In the genomic region with DNA sequence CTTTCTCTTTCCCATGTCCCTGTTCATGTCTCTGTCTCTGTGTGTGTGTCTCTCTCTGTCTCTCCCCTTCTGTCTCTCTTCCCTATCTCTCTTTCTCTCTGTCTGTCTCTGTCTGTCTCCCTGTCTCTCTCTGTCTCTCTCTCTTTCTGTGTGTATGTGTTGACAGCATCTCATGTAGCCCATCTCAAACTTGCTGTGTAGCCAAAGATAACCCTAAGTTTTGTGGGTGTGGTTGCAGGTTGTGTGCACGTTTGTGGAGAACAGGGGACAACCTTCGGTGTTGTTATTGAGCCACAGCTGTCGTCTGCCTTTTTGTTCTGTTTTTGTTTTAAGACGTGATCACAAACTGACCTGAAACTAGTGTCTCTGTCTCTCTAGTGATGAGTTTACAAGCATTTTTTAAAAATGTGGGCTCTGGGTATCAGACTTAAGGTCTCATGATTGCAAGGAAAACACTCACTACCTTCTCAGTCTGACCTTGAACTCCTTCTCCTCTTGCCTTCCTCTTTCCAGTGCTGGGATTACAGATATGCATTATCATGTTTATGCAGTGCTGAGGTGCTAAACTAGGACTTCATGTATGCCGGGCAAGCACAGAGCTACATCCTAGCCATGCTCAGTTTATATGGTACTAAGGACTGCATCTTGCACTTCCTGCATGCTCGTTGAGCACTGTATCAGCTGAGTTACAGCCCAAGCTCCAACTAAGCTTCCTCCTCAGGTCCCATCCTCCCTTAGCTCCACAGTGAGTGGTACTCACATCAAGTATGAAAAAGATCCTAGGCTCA, we compare ENCODE assay signal across 34 mouse cellular contexts. TPM values are rescaled to one million over a fixed set of nuclear protein-coding genes. Genes with fewer than 3 reads are reported as not detected.
DNase-seq lines count a peak whose midpoint lies in the region; ATAC-seq and TF ChIP-seq lines count a peak whose summit lies in the region.
"Had no signal": no experiment of that assay in that cellular context is flagged by ENCODE, and none has a peak within 500 bp of the region (broad histone marks: within the 10 kb centered on the region; RNA-seq: fewer than 3 reads in every experiment).

No protein-coding gene starts in this region.

- 0 out of 2 replicates have a peak overlapping the region, but pooled peaks have one; percentile 26 for H3K4me2 ChIP-seq in liver, embryonic 11.5 days
- H3K4me2 ChIP-seq in liver, embryonic 14.5 days (ENCODE audit: low read depth) = peak overlapping the region; percentile 32
- H3K4me2 ChIP-seq: embryonic facial prominence, embryonic 12.5 days; hindbrain, embryonic 12.5 days; limb, embryonic 15.5 days; midbrain, embryonic 15.5 days; neural tube, embryonic 15.5 days had no signal

- ATAC-seq in liver, embryonic 11.5 days (replicated peaks; ENCODE audit: low FRiP score) = peak; percentile 78
- ATAC-seq in liver, embryonic 14.5 days (ENCODE audit: insufficient read depth) = peak; percentile 86
- ATAC-seq in megakaryocyte progenitor cell, adult 5-6 weeks (replicated peaks; ENCODE audit: poor library complexity) = peak; percentile 34; the same call in 1 of the 2 replicates
- ATAC-seq: activated CD4-positive, CD25-positive, alpha-beta regulatory T cell, adult 4 months; CD4-positive, CD25-positive, alpha-beta regulatory T cell, adult 4 months; forebrain, embryonic 16.5 days; midbrain, embryonic 15.5 days had no signal

- 54% methylated on average over 6 of the region's 6 CpGs for WGBS in liver, embryonic 11.5 days
- 27% methylated on average over 6 of the region's 6 CpGs for WGBS in liver, embryonic 14.5 days (ENCODE audit: insufficient replicate concordance)

- no peak for TF ChIP-seq CTCF in liver, embryonic 14.5 days (IDR thresholded peaks at IDR 0.05; ENCODE audit: low read depth)

- H3K4me3 ChIP-seq in liver, embryonic 11.5 days (ENCODE audit: low read depth, low read length) = no peak overlapping the region
- no peak overlapping the region for H3K4me3 ChIP-seq in liver, embryonic 14.5 days (ENCODE audit: insufficient read depth in 1 of 2, low read depth in 2 of 2, low read length in 2 of 2)
- H3K4me3 ChIP-seq: embryonic facial prominence, embryonic 12.5 days; gastrocnemius, adult 2 months; hindbrain, embryonic 12.5 days; limb, embryonic 10.5 days; limb, embryonic 15.5 days; midbrain, embryonic 10.5 days; midbrain, embryonic 15.5 days; neural tube, embryonic 15.5 days had no signal

- peaks cover 3% of the 10 kb centered on the region; the same call in 1 of the 2 replicates for H3K4me1 ChIP-seq in liver, embryonic 11.5 days (replicated peaks; ENCODE audit: control insufficient read depth, insufficient read depth, low read length)
- H3K4me1 ChIP-seq in liver, embryonic 14.5 days (replicated peaks; ENCODE audit: control insufficient read depth in 2 of 2, insufficient read depth in 2 of 2, low read length in 1 of 2) = peaks cover 9 to 10% of the 10 kb centered on the region in 2 experiments
- H3K4me1 ChIP-seq: embryonic facial prominence, embryonic 12.5 days; hindbrain, embryonic 12.5 days; midbrain, embryonic 10.5 days; midbrain, embryonic 15.5 days; neural tube, embryonic 15.5 days had no signal

- no peak overlapping the region for H3K9ac ChIP-seq in liver, embryonic 11.5 days (ENCODE audit: low read depth, low read length)
- H3K9ac ChIP-seq in liver, embryonic 14.5 days (replicated peaks) = no peak overlapping the region; the same call in 1 of the 2 replicates
- H3K9ac ChIP-seq: embryonic facial prominence, embryonic 12.5 days; hindbrain, embryonic 12.5 days; limb, embryonic 15.5 days; midbrain, embryonic 15.5 days; neural tube, embryonic 15.5 days had no signal

- H3K9me3 ChIP-seq in liver, embryonic 11.5 days (ENCODE audit: control insufficient read depth, low read length) = no peaks in the 10 kb centered on the region
- H3K9me3 ChIP-seq in liver, embryonic 14.5 days (ENCODE audit: control insufficient read depth, low read length) = no peaks in the 10 kb centered on the region
- H3K9me3 ChIP-seq: embryonic facial prominence, embryonic 12.5 days; hindbrain, embryonic 12.5 days; limb, embryonic 10.5 days; limb, embryonic 15.5 days; midbrain, embryonic 10.5 days; midbrain, embryonic 15.5 days; neural tube, embryonic 15.5 days had no signal

- DNase-seq in liver, embryonic 11.5 days (ENCODE audit: low spot score) = no peak
- DNase-seq in liver = no peak
- DNase-seq in liver, embryonic 14.5 days (ENCODE audit: low read depth in 3 of 3, low spot score in 3 of 3) = peak in 1 of 3 experiments; percentile 27
- no peak for DNase-seq in cerebellum, adult 9-11 months
- no peak for DNase-seq in ovary, postnatal 14 days (ENCODE audit: low spot score)
- no peak for DNase-seq in urinary bladder, adult 18-20 months (ENCODE audit: low spot score in 2 of 2)
- DNase-seq: adrenal gland, adult 2 months; cerebellum, adult 11 months; cerebellum, adult 9-10 months; embryo, embryonic 11 days; gastrocnemius, adult 2 months; heart, postnatal 14 days; kidney, adult 11 months; kidney, postnatal 14 days; layer of hippocampus, adult 9-11 months; lung, postnatal 4 days; right cerebral cortex, postnatal 4 days; thymus, adult 18-20 months; thymus, postnatal 25 days had no signal

- H3K36me3 ChIP-seq in liver, embryonic 11.5 days (ENCODE audit: control insufficient read depth, insufficient read depth, low read length) = no peaks in the 10 kb centered on the region
- no peaks in the 10 kb centered on the region for H3K36me3 ChIP-seq in liver, embryonic 14.5 days (replicated peaks; ENCODE audit: control insufficient read depth, insufficient read depth, low read depth)
- H3K36me3 ChIP-seq: embryonic facial prominence, embryonic 12.5 days; hindbrain, embryonic 12.5 days; limb, embryonic 10.5 days; limb, embryonic 15.5 days; midbrain, embryonic 10.5 days; midbrain, embryonic 15.5 days; neural tube, embryonic 15.5 days had no signal

- H3K27me3 ChIP-seq in liver, embryonic 11.5 days (replicated peaks; ENCODE audit: control insufficient read depth, insufficient read depth, low read length) = 0 out of 2 replicates have a peak, but pooled peaks cover 3% of the 10 kb centered on the region
- H3K27me3 ChIP-seq in liver, embryonic 14.5 days (ENCODE audit: control insufficient read depth, insufficient read depth, low read length) = no peaks in the 10 kb centered on the region; the same call in 1 of the 2 replicates
- H3K27me3 ChIP-seq: embryonic facial prominence, embryonic 12.5 days; limb, embryonic 15.5 days had no signal

- peak; percentile 28; the same call in 1 of the 2 replicates for TF ChIP-seq EP300 in liver, embryonic 14.5 days (IDR thresholded peaks at IDR 0.05; ENCODE audit: low read depth)

- no peak overlapping the region for H3K27ac ChIP-seq in liver, embryonic 11.5 days (ENCODE audit: low read depth, low read length)
- H3K27ac ChIP-seq in liver, embryonic 14.5 days = peak overlapping the region; percentile 21; the same call in 1 of the 2 replicates
- H3K27ac ChIP-seq: embryonic facial prominence, embryonic 12.5 days; gastrocnemius, adult 2 months; hindbrain, embryonic 12.5 days; limb, embryonic 10.5 days; limb, embryonic 15.5 days; midbrain, embryonic 10.5 days; midbrain, embryonic 15.5 days; neural tube, embryonic 15.5 days; stomach, postnatal 0 days had no signal

RNA-seq across cellular contexts. Expression of a gene that starts 8.8 kb away (rescaled TPM):
- 105 and 112 TPM in 2 replicates for polyA plus RNA-seq in liver, embryonic 11.5 days (2014; fragmentation: Nextera tagmentation; extraction: Ambion mirVana)
- 12.2 and 18.5 TPM in 2 replicates for polyA plus RNA-seq in liver, embryonic 14.5 days (2012; rRNA removed)
- 45.3 and 49.1 TPM in 2 replicates for polyA plus RNA-seq in liver, embryonic 14.5 days (2014; fragmentation: Nextera tagmentation; extraction: Ambion mirVana)
- total RNA-seq in megakaryocyte progenitor cell, adult 5-6 weeks (2015) = 96.6 and 111 TPM in 2 replicates
- 86.0 and 86.6 TPM in 2 replicates for total RNA-seq in megakaryocyte progenitor cell, adult 5-6 weeks (2017)

RNA-seq across cellular contexts. Expression of a gene that starts 43.1 kb away (rescaled TPM):
- 0.38 TPM in 1 of 2 replicates, not detected in the other for polyA plus RNA-seq in liver, embryonic 11.5 days (2014; fragmentation: Nextera tagmentation; extraction: Ambion mirVana)
- 0.04 and 0.06 TPM in 2 replicates for polyA plus RNA-seq in liver, embryonic 14.5 days (2012; rRNA removed)
- not detected in 2 replicates for polyA plus RNA-seq in liver, embryonic 14.5 days (2014; fragmentation: Nextera tagmentation; extraction: Ambion mirVana)
- not detected in 2 replicates for total RNA-seq in megakaryocyte progenitor cell, adult 5-6 weeks (2015)
- total RNA-seq in megakaryocyte progenitor cell, adult 5-6 weeks (2017) = 0.20 TPM in 1 of 2 replicates, not detected in the other
- total RNA-seq: adrenal gland, adult 2 months; gastrocnemius, adult 2 months; gastrocnemius, postnatal 4 days; heart, adult 8-10 months; heart, postnatal 14 days had no signal
- polyA plus RNA-seq: activated CD4-positive, CD25-positive, alpha-beta regulatory T cell, adult 4 months; CD4-positive, CD25-positive, alpha-beta regulatory T cell, adult 4 months; embryonic facial prominence, embryonic 12.5 days; forebrain, embryonic 16.5 days; hindbrain, embryonic 12.5 days; kidney, embryonic 14.5 days had no signal

RNA-seq across cellular contexts. Expression of a gene that starts 43.3 kb away (rescaled TPM):
- polyA plus RNA-seq in liver, embryonic 11.5 days (2014; fragmentation: Nextera tagmentation; extraction: Ambion mirVana) = 16.3 and 17.3 TPM in 2 replicates
- polyA plus RNA-seq in liver, embryonic 14.5 days (2012; rRNA removed) = 67.9 and 100 TPM in 2 replicates
- polyA plus RNA-seq in liver, embryonic 14.5 days (2014; fragmentation: Nextera tagmentation; extraction: Ambion mirVana) = 56.3 and 59.8 TPM in 2 replicates
- total RNA-seq in megakaryocyte progenitor cell, adult 5-6 weeks (2015) = 2.9 and 4.3 TPM in 2 replicates
- total RNA-seq in megakaryocyte progenitor cell, adult 5-6 weeks (2017) = 4.7 and 7.1 TPM in 2 replicates

RNA-seq across cellular contexts. Expression of a gene that starts 49.0 kb away (rescaled TPM):
- polyA plus RNA-seq in liver, embryonic 11.5 days (2014; fragmentation: Nextera tagmentation; extraction: Ambion mirVana) = 8.4 and 10.2 TPM in 2 replicates
- 3.3 and 4.7 TPM in 2 replicates for polyA plus RNA-seq in liver, embryonic 14.5 days (2012; rRNA removed)
- polyA plus RNA-seq in liver, embryonic 14.5 days (2014; fragmentation: Nextera tagmentation; extraction: Ambion mirVana) = 5.8 and 7.2 TPM in 2 replicates
- total RNA-seq in megakaryocyte progenitor cell, adult 5-6 weeks (2015) = 415 and 476 TPM in 2 replicates
- total RNA-seq in megakaryocyte progenitor cell, adult 5-6 weeks (2017) = 342 and 360 TPM in 2 replicates

RNA-seq across cellular contexts. Expression of a gene that starts 56.0 kb away (rescaled TPM):
- polyA plus RNA-seq in liver, embryonic 11.5 days (2014; fragmentation: Nextera tagmentation; extraction: Ambion mirVana) = 0.16 TPM in 1 of 2 replicates, not detected in the other
- 0.01 and 0.03 TPM in 2 replicates for polyA plus RNA-seq in liver, embryonic 14.5 days (2012; rRNA removed)
- 0.09 TPM in 1 of 2 replicates, not detected in the other for polyA plus RNA-seq in liver, embryonic 14.5 days (2014; fragmentation: Nextera tagmentation; extraction: Ambion mirVana)
- total RNA-seq in megakaryocyte progenitor cell, adult 5-6 weeks (2015) = 0.05 and 0.07 TPM in 2 replicates
- total RNA-seq in megakaryocyte progenitor cell, adult 5-6 weeks (2017) = 0.12 and 0.20 TPM in 2 replicates
- polyA plus RNA-seq: activated CD4-positive, CD25-positive, alpha-beta regulatory T cell, adult 4 months; CD4-positive, CD25-positive, alpha-beta regulatory T cell, adult 4 months; forebrain, embryonic 16.5 days; kidney, embryonic 14.5 days; limb, embryonic 10.5 days had no signal

Comparison
In these comparisons a context has a peak if more than half of its experiments do, and no peak if none do; other contexts are left out.
1. ATAC-seq: peak in every context shown above with its lines; median percentile 86 in liver, embryonic 14.5 days; 78 in liver, embryonic 11.5 days; 34 in megakaryocyte progenitor cell, adult 5-6 weeks.